Mouse (Mus musculus): Measurements from ENCODE around the gene Snrpd2.
A peak's percentile ranks its signal among the peaks of the same experiment; 100 is the strongest.
"Not testable (repeated sequence)": the region's sequence is repeated elsewhere in the genome, so short reads cannot be mapped to it uniquely, and the experiment has no call there.

Gene Snrpd2

DNA sequence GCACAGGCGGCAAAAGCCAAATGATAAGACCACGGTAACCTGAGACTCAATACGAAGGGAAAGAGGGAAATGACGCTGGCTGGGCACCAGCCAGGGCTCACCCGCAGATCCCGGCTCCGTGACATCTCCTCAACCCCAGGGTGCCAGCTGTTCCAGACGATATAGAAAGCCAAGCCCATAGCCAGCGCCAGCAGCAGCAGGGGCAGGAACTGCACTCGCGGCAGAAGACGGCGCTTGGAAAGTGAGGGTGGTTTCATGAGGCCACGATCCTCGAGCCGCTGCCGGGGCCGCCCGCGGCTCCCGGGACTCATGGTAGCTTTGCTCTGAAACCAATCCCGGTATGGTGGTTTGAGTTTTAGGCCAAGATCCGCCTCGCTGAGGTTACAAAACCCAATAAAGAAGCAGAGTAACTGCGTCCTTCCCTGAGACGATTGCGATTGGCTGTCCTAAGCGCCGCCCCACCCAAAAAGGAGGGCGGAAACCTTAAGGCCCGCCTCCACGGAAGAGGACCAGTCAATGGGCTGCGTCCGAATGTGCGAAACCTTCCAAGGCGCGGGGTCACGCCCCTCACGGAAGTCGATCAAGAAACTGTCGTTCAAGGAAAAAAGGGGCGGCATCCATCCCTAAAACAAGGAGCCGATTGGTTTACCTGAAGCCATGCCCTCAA, 514 bp upstream of the Snrpd2 start, which contains the start of gene Qpctl:
Gene Qpctl, minus strand, starts transcription at position 417 of the 667 bp plus-strand sequence.
- DNase-seq = peak; percentile 95 to 96

DNA sequence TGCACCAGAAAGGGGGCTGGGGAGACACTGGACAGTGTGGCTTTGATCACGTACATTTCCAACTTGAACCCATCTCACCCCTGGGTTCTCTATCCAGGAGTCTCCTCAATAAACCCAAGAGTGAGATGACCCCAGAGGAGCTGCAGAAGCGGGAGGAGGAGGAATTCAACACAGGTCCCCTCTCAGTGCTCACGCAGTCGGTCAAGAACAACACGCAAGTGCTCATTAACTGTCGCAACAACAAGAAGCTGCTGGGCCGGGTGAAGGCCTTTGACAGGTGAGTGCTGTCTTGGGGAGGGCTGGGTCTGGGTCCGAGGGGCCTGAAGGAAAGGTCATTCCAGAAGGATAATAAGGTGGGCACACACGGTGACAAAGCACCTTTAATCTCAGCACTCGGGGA, 1.6 kb downstream of the Snrpd2 start:
- not testable (repeated sequence) for DNase-seq

DNA sequence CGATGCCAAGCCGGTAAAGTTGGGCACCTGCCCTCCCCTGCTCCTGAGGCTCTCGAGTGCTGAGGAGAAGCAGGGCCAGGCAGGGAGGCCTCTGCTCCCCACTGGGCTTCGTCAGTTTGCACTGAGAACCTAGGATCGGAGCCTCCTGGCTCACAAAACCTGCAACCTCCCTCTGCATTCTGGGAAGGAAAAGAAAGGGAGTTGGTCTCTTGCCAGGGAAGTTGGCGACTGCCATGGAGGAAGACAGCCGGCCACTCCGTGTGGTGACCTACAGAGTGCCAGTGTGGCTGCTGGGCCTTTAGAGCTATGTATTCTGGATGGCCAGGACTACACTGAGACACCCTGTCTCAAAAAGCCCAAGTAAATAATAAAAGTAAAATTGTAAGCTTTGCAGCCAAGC, 5.3 kb downstream of the Snrpd2 start:
- peak in 1 of 2 experiments; percentile 29 for DNase-seq

DNA sequence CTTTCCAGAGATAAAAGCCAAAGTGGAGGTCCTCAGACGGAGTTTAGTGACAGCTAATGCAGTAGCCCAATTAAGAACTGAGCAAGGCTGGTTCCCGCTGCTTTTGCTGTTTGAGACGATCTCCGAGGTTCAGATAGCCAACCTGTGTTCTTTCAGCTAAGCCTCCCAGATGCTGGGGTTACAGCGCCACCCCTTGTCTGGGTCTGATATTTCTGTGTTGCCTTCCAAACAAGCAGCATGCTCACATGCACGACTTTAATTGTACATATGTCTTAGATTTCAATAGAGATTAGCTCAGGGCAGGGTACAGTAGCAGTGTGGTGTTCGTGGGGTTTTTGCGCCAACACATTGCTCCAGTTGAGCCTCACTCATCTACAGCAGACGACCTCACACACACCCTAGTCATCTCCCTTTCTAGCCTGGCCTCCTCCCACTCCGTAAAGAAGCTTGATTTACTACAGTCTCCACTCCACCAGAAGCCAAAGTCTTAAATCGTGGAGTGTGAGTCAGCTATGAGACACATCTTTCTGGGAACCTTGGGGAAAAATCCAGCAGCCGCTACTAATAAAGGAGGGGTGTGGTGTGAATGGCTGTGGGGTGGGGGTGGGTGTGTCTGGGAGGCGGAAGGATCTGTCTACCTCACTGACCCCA, 6.4 kb downstream of the Snrpd2 start:
- DNase-seq = no peak

DNA sequence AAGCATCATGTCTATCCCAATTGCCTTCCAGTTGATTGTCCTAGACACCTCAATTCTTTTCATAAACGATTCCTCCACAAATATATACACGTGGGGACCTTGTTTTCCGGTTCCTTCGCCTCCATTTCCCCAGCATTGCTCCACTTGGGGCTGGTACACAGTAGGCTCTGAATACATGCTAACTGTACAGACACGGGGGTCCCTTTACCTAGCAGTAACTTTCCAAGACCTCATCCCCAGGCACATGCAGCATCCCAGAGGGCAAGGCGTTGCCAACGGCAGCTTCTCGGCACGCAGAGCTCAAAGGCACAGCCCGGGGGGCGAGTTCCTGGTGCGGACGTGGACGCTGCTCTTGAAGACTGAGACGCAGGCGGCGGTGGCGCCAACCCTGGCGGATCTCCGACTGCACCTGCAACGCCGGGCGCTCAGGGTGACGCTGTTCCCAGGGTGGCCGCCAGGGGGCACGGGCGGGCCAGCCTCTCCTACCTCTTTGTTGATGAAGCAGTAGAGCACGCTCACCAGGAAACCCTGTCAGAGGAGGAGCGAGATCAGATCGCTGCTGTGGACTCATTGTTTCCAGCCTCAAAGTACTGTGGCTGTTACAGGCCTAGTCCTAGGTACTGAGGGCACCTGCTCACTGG, 7.8 kb downstream of the Snrpd2 start:
- DNase-seq = peak; percentile 97 to 98

DNA sequence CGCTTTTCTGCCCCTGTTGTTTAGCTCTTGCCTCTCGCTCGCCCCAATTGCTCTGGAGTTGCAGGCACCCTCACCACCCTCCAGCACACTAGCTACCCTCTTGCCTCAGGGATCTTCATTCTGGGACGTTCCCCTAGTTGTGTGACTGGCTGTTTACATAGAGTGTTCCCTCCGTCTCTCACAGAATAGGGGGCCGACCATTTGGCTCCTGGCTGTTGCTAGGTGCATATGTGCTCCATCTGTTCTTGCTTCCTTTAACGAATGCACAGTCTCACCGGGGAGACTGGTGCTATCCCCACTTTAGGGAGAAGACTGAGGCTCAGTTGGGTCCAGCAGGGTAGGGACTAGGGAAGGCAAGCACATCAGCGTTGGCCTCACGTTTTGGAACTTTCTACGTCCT, 9.1 kb downstream of the Snrpd2 start:
- DNase-seq = no peak

DNA sequence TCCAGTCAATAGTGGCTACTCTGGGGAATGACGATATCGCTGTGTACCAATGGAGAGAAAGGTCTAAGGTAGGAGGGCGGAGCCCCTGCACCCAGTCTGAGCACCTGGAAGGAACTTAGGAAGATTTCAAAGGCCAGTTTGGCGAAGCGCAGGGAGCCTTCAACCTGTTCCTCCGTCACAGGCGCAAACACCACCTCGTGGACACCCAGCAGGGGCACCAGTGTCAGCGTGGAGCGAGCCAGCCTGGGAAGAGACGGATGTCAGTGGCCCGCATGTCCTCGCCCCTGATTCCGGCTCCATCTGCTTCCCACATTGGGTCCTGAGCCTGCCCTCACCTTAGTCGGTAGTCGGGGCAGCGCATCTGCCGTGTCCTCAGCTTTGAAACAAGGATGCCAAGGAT, 9.9 kb downstream of the Snrpd2 start:
- DNase-seq = peak in 1 of 2 experiments; percentile 21

DNA sequence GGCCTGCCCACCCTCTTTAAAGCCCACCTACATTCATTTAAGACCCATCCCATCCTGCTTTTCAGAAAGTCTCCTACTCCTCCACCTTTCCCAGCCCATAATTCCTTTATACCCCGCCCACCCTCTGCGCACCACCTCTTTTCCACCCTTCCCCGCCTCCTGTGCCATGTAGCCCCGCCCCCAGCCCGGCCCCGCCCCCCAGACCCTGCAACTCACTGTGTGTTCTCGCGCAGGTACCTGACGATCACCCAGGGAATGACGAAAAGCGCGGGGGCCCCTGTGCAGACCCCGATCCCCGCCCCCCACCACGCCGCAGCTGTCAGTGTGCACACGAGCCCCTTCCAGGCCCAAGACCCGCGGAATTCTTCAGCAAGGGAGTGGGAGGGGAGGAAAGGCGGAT, 10.6 kb downstream of the Snrpd2 start:
- DNase-seq = no peak

DNA sequence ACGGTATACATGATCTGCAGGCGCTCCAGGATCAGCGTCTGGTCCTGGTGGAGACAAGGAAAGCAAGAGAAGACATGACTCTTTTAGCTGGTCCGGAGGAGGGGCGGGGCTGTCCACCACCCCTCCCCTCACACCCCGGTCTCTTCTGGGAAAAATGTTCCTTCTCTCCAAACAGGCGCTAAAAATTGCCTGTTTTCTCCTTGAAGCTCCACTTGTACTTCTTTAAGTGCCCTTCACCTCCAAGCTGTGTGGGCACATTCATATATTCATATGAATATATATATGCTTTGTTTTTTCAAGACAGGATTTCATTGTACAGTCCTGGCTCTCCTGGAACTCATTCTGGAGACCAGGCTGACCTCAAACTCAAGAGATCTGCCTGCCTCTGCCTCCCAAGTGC, 13.4 kb downstream of the Snrpd2 start:
- DNase-seq = no peak

DNA sequence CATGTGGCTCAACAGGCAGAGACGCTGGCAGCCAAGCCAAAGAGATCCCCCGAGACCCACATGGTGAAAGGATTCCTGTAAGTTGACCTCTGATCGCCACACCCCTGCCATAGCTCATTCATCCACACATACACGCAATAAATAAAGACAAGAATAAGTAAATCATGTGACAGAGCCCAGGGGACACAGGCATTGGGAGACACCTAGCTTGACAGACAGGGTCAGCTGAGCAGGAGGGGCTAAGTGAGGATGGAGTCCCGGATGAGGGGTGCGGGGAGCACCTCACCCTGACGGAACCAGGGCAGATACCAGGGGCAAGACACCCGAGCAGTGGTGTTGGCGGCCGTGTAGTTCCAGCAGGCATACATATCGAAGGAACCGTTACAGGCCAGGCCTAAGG, 14.2 kb downstream of the Snrpd2 start:
- no peak for DNase-seq

DNA sequence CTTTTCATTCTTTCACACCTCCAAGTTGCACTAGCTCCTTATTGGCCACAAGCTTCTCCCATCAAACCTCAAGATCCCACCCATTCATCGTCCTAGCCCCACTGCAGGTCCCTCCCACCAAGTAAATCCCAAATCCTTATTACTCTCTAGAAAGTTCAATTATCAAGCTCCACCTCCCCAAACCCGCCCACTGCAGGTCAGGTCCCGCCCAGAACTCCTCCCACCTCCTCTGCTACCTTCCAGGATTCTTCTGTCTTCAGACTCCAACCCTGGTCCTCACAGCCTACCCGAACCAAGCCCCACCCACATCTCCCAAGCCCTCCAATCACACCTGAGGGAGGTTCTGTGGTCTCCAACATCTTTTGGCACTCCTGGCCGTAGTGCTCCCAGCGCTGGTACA, 14.7 kb downstream of the Snrpd2 start:
- no peak for DNase-seq

DNA sequence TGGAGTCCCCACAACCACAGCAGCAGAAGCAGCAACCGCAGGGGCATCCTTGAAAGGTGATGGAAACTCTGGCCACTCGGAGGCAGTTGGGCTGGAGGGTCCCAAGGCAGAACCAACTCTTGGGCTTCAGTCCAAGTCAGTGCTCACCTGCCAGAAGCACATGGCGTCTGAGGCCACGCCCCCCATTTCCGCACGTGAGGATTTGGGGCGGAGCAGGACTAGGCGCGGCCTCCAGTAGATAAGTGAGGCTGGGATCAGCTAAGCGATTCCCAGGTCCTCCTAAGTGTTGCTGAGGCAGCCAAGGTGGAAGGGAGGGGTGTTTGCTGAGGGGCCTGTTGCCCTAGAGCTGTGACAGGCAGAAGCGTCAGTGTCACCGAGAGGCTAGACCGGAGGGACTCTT, 15.5 kb downstream of the Snrpd2 start:
- DNase-seq = no peak

DNA sequence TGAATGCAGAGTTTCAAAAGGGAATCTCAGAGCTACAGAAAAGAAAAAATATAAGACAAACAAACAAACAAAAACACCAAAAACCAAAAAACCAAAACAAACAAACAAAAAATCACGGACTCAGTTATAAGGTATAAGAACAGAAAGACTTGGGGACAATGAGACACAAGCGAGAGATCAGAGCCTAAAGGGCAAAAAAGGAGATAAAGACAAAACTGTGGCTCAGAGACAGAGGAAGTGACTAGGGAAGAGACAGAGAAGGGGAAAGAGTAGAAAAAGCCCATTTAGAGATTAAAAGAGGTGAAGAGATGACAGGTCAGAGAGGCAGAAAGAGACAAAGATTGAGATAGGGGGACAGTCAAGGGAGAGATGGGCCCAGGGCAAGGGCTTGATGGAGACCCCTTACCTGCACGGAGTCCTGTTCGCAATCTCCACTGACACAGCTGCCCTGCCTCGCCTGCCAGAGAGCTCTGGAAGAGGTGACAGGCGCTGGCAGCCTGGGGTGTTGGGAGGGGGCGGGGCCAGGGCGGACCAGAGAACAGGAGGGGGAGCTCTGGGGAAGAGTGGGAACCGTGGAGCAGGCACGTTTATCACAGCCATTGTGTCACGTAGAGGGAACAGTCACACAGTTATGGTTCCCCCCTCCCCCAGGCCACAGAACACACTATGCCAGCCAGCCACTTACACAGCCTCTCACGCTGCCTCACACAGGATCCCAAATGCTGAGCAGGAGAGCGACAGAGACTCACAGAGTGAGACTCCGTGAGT, 16.3 kb downstream of the Snrpd2 start, which contains the start of gene Gipr:
Gene Gipr, minus strand, starts transcription at position 472 of the 768 bp plus-strand sequence.
- no peak for DNase-seq

DNA sequence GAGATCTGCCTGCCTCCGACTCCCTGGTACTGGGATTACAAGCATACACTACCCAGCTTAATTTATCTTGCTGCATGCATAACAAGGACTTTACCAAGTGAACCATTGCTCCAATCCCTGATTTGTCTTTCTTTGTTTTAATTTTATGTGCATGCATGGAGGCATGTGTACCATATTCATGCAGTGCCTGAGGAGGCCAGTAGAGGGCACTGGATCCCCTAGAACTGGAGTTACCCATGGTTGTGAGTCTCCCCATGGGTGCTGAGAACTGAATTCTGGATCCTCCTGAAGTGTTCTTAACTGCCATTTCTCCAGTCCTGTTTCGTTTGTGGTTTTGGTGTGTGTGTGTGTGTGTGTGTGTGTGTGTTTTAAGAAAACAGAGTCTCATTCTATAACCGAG, 17.5 kb downstream of the Snrpd2 start:
- no peak for DNase-seq

DNA sequence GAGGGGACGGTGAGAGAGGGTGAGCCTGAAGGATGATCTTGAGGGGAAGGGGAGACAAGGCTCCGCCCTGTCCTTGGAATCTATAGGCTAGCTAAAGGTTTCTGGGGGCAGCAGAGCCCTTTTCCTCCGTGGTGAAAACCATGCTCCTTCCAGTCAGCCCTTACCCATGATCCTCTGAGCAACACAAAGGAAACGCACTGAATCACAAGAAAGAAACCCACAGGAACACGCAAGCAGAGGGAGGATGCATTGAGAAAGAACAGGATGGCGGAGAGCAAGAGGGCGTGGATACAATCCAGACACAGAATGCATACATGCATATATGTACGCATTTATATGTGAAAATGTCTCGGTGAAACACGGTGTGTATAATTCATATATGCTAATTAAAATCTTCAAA, 20.0 kb downstream of the Snrpd2 start:
- DNase-seq = no peak

DNA sequence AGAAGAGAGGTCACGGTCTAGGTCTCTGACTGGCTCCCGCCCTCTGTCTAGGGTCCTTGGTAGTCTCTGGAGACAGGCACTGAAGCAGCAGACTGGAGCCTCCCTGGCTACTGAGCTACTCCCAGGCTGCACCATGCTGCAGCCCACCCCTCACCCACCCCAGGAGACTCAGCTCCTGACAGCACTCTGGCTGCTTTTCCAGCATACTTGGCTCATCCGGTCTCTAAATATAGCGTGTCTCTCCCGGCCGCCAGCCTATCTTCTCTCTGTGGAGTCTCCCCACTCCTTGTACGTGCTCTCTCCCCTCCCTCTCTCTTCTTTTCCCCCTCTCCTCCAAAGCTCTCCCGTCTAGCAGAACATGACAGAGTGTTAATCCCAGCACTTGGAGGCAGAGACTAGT, 20.6 kb downstream of the Snrpd2 start:
- DNase-seq = no peak

DNA sequence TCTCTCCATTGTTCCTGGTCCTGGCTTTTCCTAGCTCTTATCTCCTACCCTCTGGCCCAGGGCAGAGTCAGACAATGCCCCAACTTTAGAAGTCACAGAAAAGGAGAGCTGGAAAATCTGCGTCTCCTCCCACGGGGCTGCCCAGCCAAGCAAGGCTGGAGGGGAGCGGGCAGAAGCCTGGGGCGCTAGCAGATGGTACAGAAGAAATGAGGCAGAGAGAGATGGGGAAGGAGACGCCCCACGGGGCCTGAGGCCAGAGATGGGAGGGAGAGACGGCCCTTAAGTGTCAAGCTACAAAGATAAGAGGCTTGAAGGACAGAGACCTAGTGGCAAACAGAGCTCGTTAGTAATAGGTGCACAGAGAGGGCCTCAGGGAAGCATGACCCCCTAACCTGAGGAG, 22.3 kb downstream of the Snrpd2 start:
- DNase-seq = peak in 1 of 2 experiments; percentile 38

DNA sequence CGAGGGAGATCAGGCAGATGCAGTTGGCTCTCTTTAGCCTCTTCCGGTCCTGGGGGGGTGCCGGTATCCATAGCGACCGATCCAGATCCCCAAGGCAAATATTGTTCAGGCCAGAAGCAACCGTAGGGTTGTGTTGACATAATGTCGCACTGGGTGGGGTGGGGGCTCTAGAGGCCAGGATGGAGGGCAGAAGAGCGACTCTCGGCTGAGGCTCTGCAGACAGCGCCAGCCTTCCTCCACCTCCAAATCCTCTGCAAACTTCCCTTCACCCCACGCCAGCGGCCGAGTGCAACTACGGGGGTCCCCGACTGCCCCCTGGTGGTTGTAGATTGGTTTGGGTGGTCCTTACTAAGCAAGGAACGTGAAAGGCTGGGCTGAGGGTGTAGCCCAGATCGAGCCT, 23.4 kb downstream of the Snrpd2 start:
- DNase-seq = peak; percentile 63 to 73

DNA sequence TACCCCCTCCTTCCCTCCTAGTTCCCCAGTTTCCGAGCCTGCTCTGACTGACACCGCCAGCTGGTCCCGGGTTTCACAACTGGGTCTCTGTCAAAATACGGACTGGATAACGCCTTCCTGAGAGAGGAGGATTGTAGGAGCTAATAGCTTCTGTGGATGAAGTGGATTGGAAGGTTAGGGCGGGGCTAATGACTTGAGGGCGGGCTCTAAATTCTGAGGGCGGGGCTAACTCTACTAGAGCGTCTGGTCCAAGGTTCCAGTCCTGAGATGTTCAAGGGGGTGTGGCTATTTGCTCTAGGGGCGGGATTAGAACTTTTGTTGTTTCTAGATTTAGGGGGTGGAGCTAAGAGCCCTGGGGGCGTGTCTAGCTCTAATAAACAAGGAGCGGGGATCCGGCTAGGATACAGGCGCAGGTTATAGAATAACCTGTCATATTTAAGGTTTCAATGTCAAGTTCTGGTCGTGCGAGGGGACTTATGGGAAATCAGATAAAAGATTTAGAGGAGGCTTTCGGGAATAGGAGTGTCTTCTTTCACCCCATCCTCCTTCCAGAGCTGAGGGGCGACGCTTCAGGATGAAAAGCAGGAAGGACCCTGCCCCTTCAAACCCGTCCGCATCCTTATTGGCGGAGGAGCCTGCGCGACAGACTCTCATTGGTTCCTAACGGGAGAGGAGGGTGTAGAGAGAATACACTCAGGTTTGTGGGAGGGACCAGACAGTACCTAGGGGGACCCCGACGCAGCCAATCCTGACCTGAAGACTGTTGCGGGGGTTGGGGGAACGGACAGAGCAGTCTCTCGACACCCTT, 26.4 kb downstream of the Snrpd2 start, which contains the start of gene Eml2:
Gene Eml2, plus strand, starts transcription at position 714 of the 808 bp plus-strand sequence.
- DNase-seq = peak; percentile 71 to 77

DNA sequence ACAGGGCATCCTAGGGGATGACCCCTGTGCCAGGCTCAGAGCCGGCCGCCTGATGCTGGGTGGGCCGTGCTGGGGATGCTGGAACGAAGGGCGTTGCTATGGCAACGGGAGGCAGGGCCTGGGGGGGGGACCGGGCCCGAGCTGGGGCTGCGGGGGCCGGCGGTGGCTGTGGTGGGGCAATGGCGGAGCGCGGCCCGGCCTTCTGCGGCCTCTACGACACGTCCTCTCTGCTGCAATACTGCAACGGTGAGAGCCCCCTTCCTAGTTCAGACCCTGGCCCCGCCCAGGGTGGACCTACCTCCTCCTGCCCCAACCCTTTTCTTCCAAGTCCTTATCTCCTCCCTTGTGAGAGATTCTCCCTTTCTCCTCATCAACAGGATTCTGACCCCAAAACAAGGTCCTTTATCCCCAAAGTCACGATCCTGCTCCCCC, 27.0 kb downstream of the Snrpd2 start:
- no peak for DNase-seq

DNA sequence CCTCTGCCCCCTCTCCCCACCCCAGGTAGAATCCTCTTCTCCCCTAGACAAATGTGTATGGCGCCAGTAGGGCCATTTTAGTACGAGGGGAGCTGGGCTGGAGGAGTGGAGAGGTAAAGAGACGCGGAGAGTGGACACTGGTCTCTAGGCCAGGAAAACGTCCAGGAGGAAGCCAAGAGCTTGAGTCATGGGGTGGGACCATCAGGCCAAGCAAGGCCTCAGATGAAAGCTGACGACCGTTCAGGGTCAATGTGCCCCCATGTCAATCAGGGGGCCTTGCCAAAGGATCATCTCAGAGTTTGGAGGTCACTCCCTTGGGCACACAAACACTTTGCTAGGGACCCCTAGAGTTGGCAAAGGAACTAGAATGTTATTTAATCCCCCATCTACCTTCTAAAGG, 27.7 kb downstream of the Snrpd2 start:
- no peak for DNase-seq

DNA sequence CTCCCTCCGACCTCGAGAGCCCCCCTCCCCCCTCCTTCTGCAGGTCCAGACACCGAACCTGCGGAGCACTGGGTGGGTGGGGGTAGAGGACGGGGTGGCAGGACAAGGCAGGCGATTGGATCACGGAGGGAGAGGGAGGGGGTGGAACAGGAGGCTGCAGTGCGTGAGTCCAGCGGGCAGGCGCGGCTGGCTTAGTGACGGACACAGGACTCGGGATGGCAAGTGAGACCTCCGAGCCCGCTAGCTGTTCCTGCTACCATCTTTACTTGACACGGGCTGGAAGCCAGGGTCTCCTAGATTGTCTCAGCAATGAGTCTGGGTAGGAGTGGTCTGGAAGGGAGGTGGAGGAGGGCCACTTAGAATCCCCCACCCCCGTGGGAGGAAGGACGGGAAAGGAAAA, 28.5 kb downstream of the Snrpd2 start:
- peak in 1 of 2 experiments; percentile 38 for DNase-seq
